Mouse (Mus musculus) heart, embryonic 10.5 days (tissue): ENCODE measurements at regions not wholly inside any gene's neighbourhood (a gene's known extent, or its start where the extent isn't known, plus 50 kb on each side); places are given as distances from the start of the nearest gene placed in this dataset.

Experiments used
- DNase-seq: peaks from one replicate; pipeline ENCODE4 v3.0.0-alpha.2; 2017; ENCODE audit warnings: low spot score
- H3K27ac ChIP-seq: fragments of 300-500 bp; sonication (generic); 2 replicates; pipeline ENCODE4 v1.5.1; 2016; ENCODE audit warnings: mild to moderate bottlenecking
- H3K27me3 ChIP-seq: fragments of 300-500 bp; sonication (generic); 2 replicates; pipeline ENCODE4 v1.6.1; 2016; ENCODE audit warnings: mild to moderate bottlenecking; ENCODE audit not compliant: poor library complexity, insufficient read depth, severe bottlenecking
- H3K36me3 ChIP-seq: fragments of 300-500 bp; sonication (generic); 2 replicates; pipeline ENCODE4 v1.6.1; 2016; ENCODE audit warnings: mild to moderate bottlenecking, moderate library complexity
- H3K4me1 ChIP-seq: fragments of 300-500 bp; sonication (generic); 2 replicates; pipeline ENCODE4 v1.6.1; 2016; ENCODE audit warnings: mild to moderate bottlenecking
- H3K4me3 ChIP-seq: fragments of 300-500 bp; sonication (generic); 2 replicates; pipeline ENCODE4 v1.5.1; 2016; ENCODE audit warnings: mild to moderate bottlenecking, moderate library complexity
- H3K9me3 ChIP-seq: fragments of 300-500 bp; sonication (generic); 2 replicates; pipeline ENCODE4 v1.6.1; 2016; ENCODE audit warnings: mild to moderate bottlenecking, moderate library complexity
- WGBS: fragments of 180-500 bp; shearing (Covaris S2); methylation state at CpG from one replicate; pipeline ENCODE4 v1.1.7; 2016; 5-methylcytosine and 5-hydroxymethylcytosine counted together

DNA sequence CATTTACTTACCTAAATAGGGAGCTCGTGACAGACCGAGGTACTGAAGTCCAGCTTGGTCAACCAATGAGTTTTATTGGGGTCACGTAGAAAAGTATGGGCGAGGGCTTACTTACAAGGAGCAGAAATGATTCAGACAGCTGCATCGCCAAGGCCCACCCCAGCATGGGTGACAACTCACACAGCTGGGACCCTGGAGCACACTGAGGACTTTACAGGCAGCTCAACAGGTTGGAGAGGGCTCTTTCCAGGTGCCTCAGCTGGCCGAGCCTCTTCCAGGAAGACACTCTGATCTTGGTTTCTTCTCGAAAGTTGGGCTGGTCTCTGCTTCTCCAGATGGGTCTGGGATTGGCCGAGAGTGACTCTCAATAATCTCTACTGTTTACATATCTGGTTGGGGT lies 99.3 kb upstream of the Tmem45b start:
- H3K9me3 ChIP-seq = no peaks in the 10 kb centered on the region

DNA sequence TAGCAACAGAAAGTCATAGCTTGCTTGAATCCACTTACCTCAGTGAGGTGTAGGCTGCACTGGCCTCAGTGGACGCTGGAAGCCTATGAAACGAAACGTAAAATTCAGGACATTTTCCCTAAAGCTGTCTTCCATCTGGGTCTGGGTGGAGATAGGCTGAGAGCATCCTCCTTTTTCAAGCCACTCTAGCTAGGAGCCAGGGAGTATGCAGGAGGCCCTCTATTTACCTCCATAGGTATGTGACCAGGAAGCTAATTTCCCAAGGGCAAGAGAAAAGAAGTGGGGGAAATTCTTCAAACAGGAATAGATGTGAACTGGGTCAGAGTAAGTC lies 95.9 kb upstream of the Tmem45b start:
- 0 out of 2 replicates have a peak, but pooled peaks cover 6% of the 10 kb centered on the region for H3K4me1 ChIP-seq
- H3K36me3 ChIP-seq = no peaks in the 10 kb centered on the region
- WGBS = 79% methylated on average over 3 of the region's 3 CpGs
- H3K27me3 ChIP-seq = peaks cover 9% of the 10 kb centered on the region; the same call in 1 of the 2 replicates
- H3K9me3 ChIP-seq = no peaks in the 10 kb centered on the region
- no peak overlapping the region; the same call in 1 of the 2 replicates for H3K4me3 ChIP-seq
- no peak overlapping the region for H3K27ac ChIP-seq
- peak; percentile 9 for DNase-seq

More for the DNA sequence above, 99.3 kb upstream of the Tmem45b start:
- Histone ChIP-seq H3K27ac (no peak overlapping the region), H3K4me3 (no peak overlapping the region), H3K36me3 (no peaks in the 10 kb centered on the region), H3K27me3 (peaks cover 10% of the 10 kb centered on the region; the same call in 1 of the 2 replicates), H3K4me1 (0 out of 2 replicates have a peak, but pooled peaks cover 6% of the 10 kb centered on the region)
- peak; percentile 64 for DNase-seq
- 82% methylated on average over 8 of the region's 8 CpGs for WGBS

DNA sequence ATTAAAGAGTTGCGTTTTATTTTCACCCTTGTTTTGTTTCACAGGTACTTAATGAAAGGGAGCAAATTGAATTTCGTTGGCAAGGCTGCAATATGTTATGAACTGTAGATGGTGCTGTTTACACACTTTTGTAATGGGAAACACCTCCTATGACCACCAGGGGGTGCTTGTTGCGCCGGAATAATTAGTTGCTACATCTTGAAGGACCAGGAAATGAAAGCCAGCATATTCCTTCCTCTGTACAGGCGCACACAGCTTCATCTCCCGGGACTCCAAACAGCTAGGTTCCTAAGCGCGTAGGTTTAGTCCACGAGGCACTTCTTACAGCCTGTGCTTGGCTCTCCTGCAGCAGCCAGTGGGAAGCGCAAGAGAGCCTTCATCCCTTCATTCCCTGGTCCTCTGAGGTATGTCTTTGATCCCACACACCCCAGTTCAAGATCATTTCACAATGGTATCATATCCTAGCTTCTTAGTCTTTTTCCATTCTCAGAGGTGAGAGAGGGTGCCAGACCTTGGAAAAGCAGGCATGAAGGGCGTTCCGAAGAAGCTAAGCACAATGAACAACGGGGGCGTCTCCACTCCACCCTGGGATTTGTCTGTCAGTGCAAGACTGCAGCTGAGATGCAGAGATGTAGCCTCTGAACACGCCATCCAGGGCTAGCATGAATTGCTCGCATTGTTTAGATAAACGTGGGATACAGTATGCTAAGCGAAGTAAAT lies 95.4 kb upstream of the Tmem45b start:
- peak; percentile 82 for DNase-seq
- Histone ChIP-seq H3K4me3 (peak overlapping the region; percentile 51), H3K9me3 (no peaks in the 10 kb centered on the region), H3K36me3 (no peaks in the 10 kb centered on the region), H3K27me3 (peaks cover 9% of the 10 kb centered on the region; the same call in 1 of the 2 replicates), H3K27ac (no peak overlapping the region), H3K4me1 (0 out of 2 replicates have a peak, but pooled peaks cover 6% of the 10 kb centered on the region)
- 37% methylated on average over 18 of the region's 18 CpGs for WGBS

DNA sequence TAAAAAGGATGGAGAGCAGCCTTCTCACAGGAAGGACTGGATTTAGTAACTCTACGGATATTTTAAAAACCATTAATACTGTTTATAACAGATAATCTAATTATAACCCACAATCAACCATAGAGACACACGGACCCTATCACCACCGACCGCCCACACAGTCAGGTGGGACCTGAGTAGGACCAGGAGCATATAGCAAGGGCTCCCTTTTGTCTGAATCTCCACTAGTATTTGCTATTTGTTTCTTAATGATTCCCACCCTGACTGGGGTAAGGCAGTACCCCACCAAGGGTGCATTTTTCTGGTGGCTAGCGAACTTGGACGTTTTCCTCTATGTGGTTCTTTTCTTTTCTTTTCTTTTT lies 79.4 kb upstream of the Tmem45b start:
- Histone ChIP-seq H3K36me3 (no peaks in the 10 kb centered on the region), H3K4me1 (no peaks in the 10 kb centered on the region), H3K27me3 (0 out of 2 replicates have a peak, but pooled peaks cover 4% of the 10 kb centered on the region), H3K4me3 (no peak overlapping the region), H3K9me3 (no peaks in the 10 kb centered on the region), H3K27ac (no peak overlapping the region)
- 58% methylated on average over 6 of the region's 6 CpGs for WGBS
- peak; percentile 39 for DNase-seq

DNA sequence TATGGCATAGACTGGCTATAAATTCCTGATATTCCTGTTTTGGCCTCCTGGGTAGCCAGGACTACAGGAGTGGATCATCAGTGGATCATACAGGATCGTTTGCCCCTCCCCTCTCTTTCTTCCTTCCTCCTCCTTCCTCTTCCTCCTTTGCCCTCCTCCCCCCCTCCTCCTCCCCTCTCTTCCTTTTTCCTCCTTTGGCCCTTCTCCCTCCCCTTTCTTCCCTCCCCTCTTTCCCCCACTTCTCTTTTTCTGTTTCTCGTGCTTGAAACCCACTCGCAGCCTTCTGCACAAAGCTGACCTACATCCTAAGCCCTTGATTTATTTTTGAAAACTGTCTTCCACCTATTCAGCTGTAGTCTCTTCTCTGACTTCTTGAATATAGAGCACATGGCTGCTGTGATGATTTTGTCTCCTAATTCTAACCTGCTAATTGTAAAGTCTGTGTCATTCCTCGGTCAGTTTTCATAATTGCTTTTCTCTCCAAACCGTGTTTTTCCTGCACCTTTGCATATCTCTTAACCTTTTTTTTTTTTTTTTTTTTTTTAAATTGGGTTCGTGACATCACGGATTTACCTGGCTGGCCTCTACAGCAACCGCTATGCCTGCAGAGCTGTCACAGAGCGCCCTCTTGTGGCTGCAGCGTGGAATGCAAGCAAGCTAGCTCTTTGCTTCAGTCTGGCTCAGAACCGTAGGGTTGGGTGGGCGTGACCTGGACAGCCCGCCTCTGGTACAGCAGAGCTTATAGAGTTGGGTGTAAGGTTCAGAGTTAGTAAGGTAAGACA lies 78.8 kb upstream of the Tmem45b start:
- DNase-seq = peak; percentile 90
- no peak overlapping the region for H3K27ac ChIP-seq
- no peaks in the 10 kb centered on the region for H3K36me3 ChIP-seq
- H3K4me1 ChIP-seq = no peaks in the 10 kb centered on the region
- H3K9me3 ChIP-seq = no peaks in the 10 kb centered on the region
- H3K4me3 ChIP-seq = no peak overlapping the region
- 0 out of 2 replicates have a peak, but pooled peaks cover 4% of the 10 kb centered on the region for H3K27me3 ChIP-seq
- 13% methylated on average over 13 of the region's 13 CpGs for whole genome bisulfite sequencing

DNA sequence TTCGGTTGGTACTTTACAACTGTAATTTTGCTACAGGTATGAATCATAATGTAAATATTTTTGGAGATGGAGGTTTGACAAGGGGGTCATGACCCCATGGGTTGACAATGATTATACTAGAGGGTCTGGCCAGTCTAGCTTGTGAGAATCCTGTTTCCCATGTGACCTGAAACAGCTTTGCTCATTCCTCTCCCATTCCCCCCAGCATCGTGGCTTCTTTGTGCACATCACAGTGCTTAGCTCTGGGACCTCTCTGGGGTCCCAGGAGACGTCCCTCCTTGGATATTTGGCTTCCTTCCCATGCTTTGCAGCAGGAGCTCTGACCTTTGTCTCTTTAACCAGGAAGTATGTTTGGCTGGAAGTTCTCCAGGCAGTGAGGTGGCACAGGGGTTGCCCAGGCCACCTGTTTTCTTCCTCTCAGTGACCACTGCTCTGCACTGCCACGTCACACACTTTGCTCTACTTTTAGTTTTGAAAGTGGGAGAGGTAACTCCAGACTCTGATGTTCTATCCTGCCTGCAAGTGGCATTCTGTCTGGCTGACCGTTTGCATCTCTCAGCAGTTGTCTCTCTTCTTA lies 77.4 kb upstream of the Tmem45b start:
- Histone ChIP-seq H3K4me1 (no peaks in the 10 kb centered on the region), H3K27ac (no peak overlapping the region), H3K36me3 (no peaks in the 10 kb centered on the region), H3K9me3 (no peaks in the 10 kb centered on the region), H3K4me3 (no peak overlapping the region), H3K27me3 (0 out of 2 replicates have a peak, but pooled peaks cover 4% of the 10 kb centered on the region)
- DNase-seq = peak; percentile 30
- WGBS = 58% methylated on average over 5 of the region's 5 CpGs

DNA sequence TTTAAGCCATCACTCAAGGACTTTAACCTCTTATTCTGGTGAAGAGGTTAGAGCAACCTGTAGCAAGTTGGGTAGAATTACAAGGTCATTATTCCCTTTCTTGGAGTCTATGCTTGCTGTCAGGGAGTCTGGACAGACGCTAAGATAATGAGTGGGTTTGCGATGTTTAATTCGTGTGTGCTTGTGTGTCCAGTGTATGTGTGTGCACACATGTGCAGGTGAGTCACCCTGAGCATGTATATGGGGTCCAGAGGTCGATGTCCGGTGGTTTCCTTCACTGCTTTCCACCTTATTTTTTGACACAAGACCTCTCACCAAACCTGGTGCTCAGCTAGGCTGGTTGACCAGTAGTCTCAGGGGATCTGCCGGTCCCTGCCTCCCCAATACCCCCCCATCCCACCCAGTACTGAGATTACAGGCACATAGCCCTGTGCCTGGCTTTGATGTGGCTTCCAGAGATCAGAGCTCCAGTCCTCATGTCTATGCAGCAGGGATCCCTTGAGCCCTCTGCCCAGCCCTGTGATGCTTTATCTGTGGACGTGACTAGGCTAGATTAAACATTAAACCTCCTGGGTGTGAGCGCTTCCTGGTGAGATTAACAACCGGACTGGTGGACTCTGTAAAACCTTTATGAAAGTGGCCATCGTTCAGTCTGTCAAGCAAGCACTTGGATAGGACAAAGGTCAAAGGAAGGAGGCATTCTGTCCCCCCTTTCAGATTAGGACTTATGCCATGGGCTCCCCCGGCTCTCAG lies 74.4 kb upstream of the Tmem45b start:
- WGBS = 67% methylated on average over 11 of the region's 11 CpGs
- no peak overlapping the region for H3K4me3 ChIP-seq
- no peak overlapping the region for H3K27ac ChIP-seq
- H3K27me3 ChIP-seq = no peaks in the 10 kb centered on the region
- no peaks in the 10 kb centered on the region for H3K36me3 ChIP-seq
- no peaks in the 10 kb centered on the region for H3K9me3 ChIP-seq
- DNase-seq = peak; percentile 59
- H3K4me1 ChIP-seq = no peaks in the 10 kb centered on the region

DNA sequence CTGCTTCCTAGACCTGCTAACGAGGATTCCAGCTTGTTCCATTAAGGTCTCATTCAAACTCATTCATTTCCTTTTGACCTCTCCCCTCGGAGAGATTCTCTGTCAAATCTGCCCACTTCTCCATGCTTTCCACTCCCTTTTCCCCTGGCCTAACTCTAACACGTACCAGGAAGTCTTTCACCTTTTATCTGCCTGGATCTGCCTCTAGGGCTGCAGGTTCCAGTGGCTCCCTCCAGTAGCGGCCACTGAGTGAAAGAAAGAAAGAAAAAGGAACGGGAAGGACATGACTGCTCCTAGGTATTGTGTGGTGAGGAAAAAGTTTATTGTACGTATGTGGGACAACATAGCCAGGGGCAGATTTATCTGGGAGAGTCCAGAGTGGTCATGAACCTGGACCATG lies 64.8 kb upstream of the Tmem45b start:
- Histone ChIP-seq H3K4me1 (no peaks in the 10 kb centered on the region), H3K4me3 (no peak overlapping the region), H3K9me3 (no peaks in the 10 kb centered on the region), H3K27ac (no peak overlapping the region), H3K36me3 (no peaks in the 10 kb centered on the region), H3K27me3 (0 out of 2 replicates have a peak, but pooled peaks cover 4% of the 10 kb centered on the region)
- WGBS = 49% methylated on average over 6 of the region's 6 CpGs
- no peak for DNase-seq

DNA sequence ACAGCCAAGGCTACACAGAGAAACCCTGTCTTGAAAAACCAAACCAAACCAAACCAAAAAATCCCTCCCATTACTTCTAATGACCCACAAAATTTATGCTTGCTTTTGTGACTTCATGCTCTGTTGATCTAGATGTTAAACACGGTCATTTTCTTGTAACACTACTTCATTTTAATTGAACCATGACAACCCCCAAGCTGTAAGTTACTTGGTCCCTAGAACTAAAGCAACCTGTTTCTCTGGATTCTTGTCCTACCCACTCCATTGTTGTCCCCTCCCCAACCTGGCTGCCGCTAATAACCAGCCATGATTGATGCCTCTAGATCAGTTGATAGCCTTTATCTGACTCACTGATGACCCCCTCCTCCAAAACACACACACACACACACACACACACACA lies 63.0 kb upstream of the Tmem45b start:
- 0 out of 2 replicates have a peak, but pooled peaks cover 4% of the 10 kb centered on the region for H3K27me3 ChIP-seq
- no peaks in the 10 kb centered on the region for H3K4me1 ChIP-seq
- no peaks in the 10 kb centered on the region for H3K36me3 ChIP-seq
- DNase-seq = no peak
- H3K4me3 ChIP-seq = no peak overlapping the region
- H3K9me3 ChIP-seq = no peaks in the 10 kb centered on the region
- no peak overlapping the region for H3K27ac ChIP-seq
- WGBS = 79% methylated on average over 2 of the region's 2 CpGs
